Mouse (Mus musculus) left cerebral cortex, adult 8-10 months (tissue): ENCODE measurements around the gene Sema3a. TPM values are rescaled to one million over a fixed set of nuclear protein-coding genes. Genes with fewer than 3 reads are reported as not detected.
A peak's percentile ranks its signal among the peaks of the same experiment; 100 is the strongest.

Source experiments
- DNase-seq, 2 experiments: peaks; one replicate each; pipeline ENCODE4 v3.0.0; 2022; ENCODE audit warnings: low spot score in 2 of 2
- total RNA-seq, 4 experiments: library from RNA; stranded (reverse); gene quantifications; 2 replicates each; pipeline ENCODE4 v1.2.4; 2022

The Sema3a gene
- total RNA-seq, 4 experiments from 2014 or later = 19.8 to 27.6 (median 21.7) TPM

GRCm38 (mm10) chr5:13421276-13421925 is 296.2 kb downstream of the Sema3a start:
- no peak for DNase-seq

GRCm38 (mm10) chr5:13428702-13429101 is 303.5 kb downstream of the Sema3a start:
- no peak for DNase-seq

- no peak for DNase-seq
Measured at GRCm38 (mm10) chr5:13431827-13432226, 306.6 kb downstream of the Sema3a start.

GRCm38 (mm10) chr5:13432574-13432973 is 307.4 kb downstream of the Sema3a start:
- no peak for DNase-seq

GRCm38 (mm10) chr5:13433303-13433702 is 308.1 kb downstream of the Sema3a start:
- DNase-seq = no peak

GRCm38 (mm10) chr5:13441112-13441511 is 315.9 kb downstream of the Sema3a start:
- no peak for DNase-seq

- DNase-seq = no peak
Measured at GRCm38 (mm10) chr5:13460182-13461001, 335.2 kb downstream of the Sema3a start.

GRCm38 (mm10) chr5:13468856-13469255 is 343.6 kb downstream of the Sema3a start:
- no peak for DNase-seq

- DNase-seq = no peak
Measured at GRCm38 (mm10) chr5:13469401-13469800, 344.2 kb downstream of the Sema3a start.

- no peak for DNase-seq
Measured at GRCm38 (mm10) chr5:13470057-13470905, 345.1 kb downstream of the Sema3a start.

- peak in 1 of 2 experiments; percentile 26 for DNase-seq
Measured at GRCm38 (mm10) chr5:13477653-13478052, 352.4 kb downstream of the Sema3a start.

- no peak for DNase-seq
Measured at GRCm38 (mm10) chr5:13488671-13489070, 363.5 kb downstream of the Sema3a start.

GRCm38 (mm10) chr5:13495967-13496366 is 370.8 kb downstream of the Sema3a start:
- DNase-seq = peak in 1 of 2 experiments; percentile 19

GRCm38 (mm10) chr5:13499835-13500234 is 374.6 kb downstream of the Sema3a start:
- peak in 1 of 2 experiments; percentile 63 for DNase-seq

GRCm38 (mm10) chr5:13505839-13506499 is 380.8 kb downstream of the Sema3a start:
- no peak for DNase-seq

- DNase-seq = no peak
Measured at GRCm38 (mm10) chr5:13509163-13509562, 383.9 kb downstream of the Sema3a start.

- no peak for DNase-seq
Measured at GRCm38 (mm10) chr5:13517018-13517417, 391.8 kb downstream of the Sema3a start.

GRCm38 (mm10) chr5:13525597-13525996 is 400.4 kb downstream of the Sema3a start:
- DNase-seq = no peak

GRCm38 (mm10) chr5:13527037-13527464 is 401.8 kb downstream of the Sema3a start:
- DNase-seq = no peak

- DNase-seq = no peak
Measured at GRCm38 (mm10) chr5:13529226-13529625, 404.0 kb downstream of the Sema3a start.
